Mouse (Mus musculus): ENCODE results near the gene R3hdml. TPM values are rescaled to one million over a fixed set of nuclear protein-coding genes. Genes with fewer than 3 reads are reported as not detected.

R3hdml gene
- total and polyA plus RNA-seq, 3 experiments: not detected

- no peak overlapping the region for H3K4me3 ChIP-seq (ENCODE audit: control insufficient read depth in 1 of 2, insufficient read depth in 1 of 2, low read depth in 2 of 2, low read length in 2 of 2)
Observed at GRCm38 (mm10) chr2:163540231-163541117, 48.4 kb downstream of the R3hdml start.

GRCm38 (mm10) chr2:163541568-163542182 lies 49.6 kb downstream of the R3hdml start:
- Histone ChIP-seq H3K79me2 (ENCODE audit: control insufficient read depth, insufficient read depth, low read length, poor library complexity) (no peaks in the 10 kb centered on the region), H3K4me3 (ENCODE audit: control insufficient read depth in 1 of 2, insufficient read depth in 1 of 2, low read depth in 2 of 2, low read length in 2 of 2) (no peak overlapping the region), H3K27ac (ENCODE audit: control insufficient read depth, low read depth, low read length) (no peak overlapping the region), H3K36me3 (ENCODE audit: control insufficient read depth in 1 of 2, insufficient read depth in 2 of 2, low read length in 2 of 2) (no peaks in the 10 kb centered on the region), H3K9ac (ENCODE audit: control insufficient read depth, low read depth, low read length, poor library complexity, severe bottlenecking) (no peak overlapping the region), H3K4me1 (ENCODE audit: control insufficient read depth in 1 of 2, insufficient read depth in 2 of 2, low read length in 2 of 2) (peaks cover 0 to 7% of the 10 kb centered on the region in 2 experiments; a peak in 2 of 4 replicates), H3K27me3 (ENCODE audit: control insufficient read depth in 1 of 2, insufficient read depth in 2 of 2, low read length in 2 of 2) (no peaks in the 10 kb centered on the region; a peak in 2 of 4 replicates), H3K9me3 (replicated peaks; ENCODE audit: insufficient read depth, low read length) (no peaks in the 10 kb centered on the region)
- TF ChIP-seq BHLHE40 (IDR thresholded peaks at IDR 0.05; ENCODE audit: borderline replicate concordance, low read depth, low read length): no peak
- TF ChIP-seq CHD1 (IDR thresholded peaks at IDR 0.05; ENCODE audit: low read depth, low read length): no peak
- TF ChIP-seq ZNF384 (IDR thresholded peaks at IDR 0.05; ENCODE audit: low read depth, low read length): no peak
- no peak for TF ChIP-seq CHD2 (IDR thresholded peaks at IDR 0.05; ENCODE audit: low read length)
- no peak for TF ChIP-seq ZC3H11A (IDR thresholded peaks at IDR 0.05; ENCODE audit: low read depth, low read length)
- no peak for TF ChIP-seq TCF12 (IDR thresholded peaks at IDR 0.05; ENCODE audit: low read depth, low read length)
- TF ChIP-seq MYC (IDR thresholded peaks at IDR 0.05; ENCODE audit: low read depth, low read length): no peak
- TF ChIP-seq POLR2A (IDR thresholded peaks at IDR 0.05; ENCODE audit: control insufficient read depth in 1 of 2, insufficient read depth in 1 of 2, low read depth in 1 of 2, low read length in 2 of 2, poor library complexity in 1 of 2): no peak
- TF ChIP-seq UBTF (IDR thresholded peaks at IDR 0.05; ENCODE audit: borderline replicate concordance, insufficient read depth, low read depth, low read length): no peak
- no peak for TF ChIP-seq GABPA (IDR thresholded peaks at IDR 0.05; ENCODE audit: low read depth, low read length)
- no peak for DNase-seq (ENCODE audit: low read depth, low spot score)

More at GRCm38 (mm10) chr2:163540231-163541117, 48.4 kb downstream of the R3hdml start:
- Histone ChIP-seq H3K27ac (ENCODE audit: control insufficient read depth, low read depth, low read length) (no peak overlapping the region), H3K79me2 (ENCODE audit: control insufficient read depth, insufficient read depth, low read length, poor library complexity) (no peaks in the 10 kb centered on the region), H3K9ac (ENCODE audit: control insufficient read depth, low read depth, low read length, poor library complexity, severe bottlenecking) (no peak overlapping the region), H3K36me3 (ENCODE audit: control insufficient read depth in 1 of 2, insufficient read depth in 2 of 2, low read length in 2 of 2) (peaks cover 0 to 5% of the 10 kb centered on the region in 2 experiments; a peak in 2 of 4 replicates), H3K4me1 (ENCODE audit: control insufficient read depth in 1 of 2, insufficient read depth in 2 of 2, low read length in 2 of 2) (peaks cover 4 to 15% of the 10 kb centered on the region in 2 experiments; a peak in 3 of 4 replicates), H3K27me3 (ENCODE audit: control insufficient read depth in 1 of 2, insufficient read depth in 2 of 2, low read length in 2 of 2) (no peaks in the 10 kb centered on the region; a peak in 2 of 4 replicates), H3K9me3 (replicated peaks; ENCODE audit: insufficient read depth, low read length) (no peaks in the 10 kb centered on the region)
- no peak for DNase-seq (ENCODE audit: low read depth, low spot score)
- TF ChIP-seq RCOR1 (IDR thresholded peaks at IDR 0.05; ENCODE audit: low read depth, low read length) (no peak), ZNF384 (IDR thresholded peaks at IDR 0.05; ENCODE audit: low read depth, low read length) (no peak), POLR2AphosphoS2 (IDR thresholded peaks at IDR 0.05; ENCODE audit: low read length) (no peak), GABPA (IDR thresholded peaks at IDR 0.05; ENCODE audit: low read depth, low read length) (no peak), GATA1 (IDR thresholded peaks at IDR 0.05; ENCODE audit: low read depth, low read length) (0 out of 2 replicates have a peak, but pooled peaks have one; percentile 9), EP300 (IDR thresholded peaks at IDR 0.05; ENCODE audit: low read depth in 1 of 2, low read length in 2 of 2) (0 out of 4 replicates have a peak, but pooled peaks of 1 of the 2 experiments have one; percentile 9), MEF2A (IDR thresholded peaks at IDR 0.05; ENCODE audit: extremely low read depth, insufficient replicate concordance, low read depth, low read length, poor library complexity, severe bottlenecking) (no peak)
